Mouse (Mus musculus) adrenal gland, postnatal 25 days (tissue): ENCODE measurements around the gene Kif13a. TPM values are rescaled to one million over a fixed set of nuclear protein-coding genes. Genes with fewer than 3 reads are reported as not detected.

Experiments
- DNase-seq: peaks from one replicate; pipeline ENCODE4 v3.0.0; 2021; ENCODE audit warnings: mixed read lengths
- total RNA-seq: library from RNA; stranded (reverse); gene quantifications from 2 replicates; pipeline ENCODE4 v1.2.3, GENCODE M21; 2021

Gene Kif13a
- total RNA-seq, 1 experiment from 2014 or later, result 41.8 TPM

GRCm38 (mm10) chr13:46726288-46727037 lies 203.2 kb downstream of the Kif13a start:
- DNase-seq, result no peak

- DNase-seq, result no peak
Observed at GRCm38 (mm10) chr13:46725227-46725626, 204.4 kb downstream of the Kif13a start.

- no peak for DNase-seq
Observed at GRCm38 (mm10) chr13:46724371-46724770, 205.3 kb downstream of the Kif13a start.

- DNase-seq, result no peak
Observed at GRCm38 (mm10) chr13:46721009-46721408, 208.7 kb downstream of the Kif13a start.

GRCm38 (mm10) chr13:46718893-46719400 lies 210.7 kb downstream of the Kif13a start:
- DNase-seq, result no peak

- no peak for DNase-seq
Observed at GRCm38 (mm10) chr13:46715976-46716639, 213.6 kb downstream of the Kif13a start.

- no peak for DNase-seq
Observed at GRCm38 (mm10) chr13:46713486-46713885, 216.2 kb downstream of the Kif13a start.

- no peak for DNase-seq
Observed at GRCm38 (mm10) chr13:46703138-46703537, 226.5 kb downstream of the Kif13a start.

GRCm38 (mm10) chr13:46701486-46701885 lies 228.2 kb downstream of the Kif13a start:
- DNase-seq, result no peak

- DNase-seq, result no peak
Observed at GRCm38 (mm10) chr13:46699372-46699771, 230.3 kb downstream of the Kif13a start.

Other genes starting within 250 kb of the Kif13a start
- gene Nup153, start 201.9 kb downstream of the Kif13a start, total RNA-seq, result 65.3 and 70.3 TPM in 2 replicates
- gene Nhlrc1, start 85.0 kb upstream of the Kif13a start, total RNA-seq, result 5.8 and 6.0 TPM in 2 replicates
- gene Kdm1b, start 113.6 kb upstream of the Kif13a start, total RNA-seq, result 7.5 and 11.7 TPM in 2 replicates
- 9.2 and 10.8 TPM in 2 replicates for gene Tpmt, start 114.9 kb upstream of the Kif13a start, total RNA-seq
- gene Dek, start 176.3 kb upstream of the Kif13a start, total RNA-seq, result 80.0 and 81.6 TPM in 2 replicates
- gene Rnf144b, start 192.8 kb upstream of the Kif13a start, total RNA-seq, result 2.8 and 3.9 TPM in 2 replicates